In genomic region chr3:126931884-126932506, GRCm38 (mm10) we compare ENCODE assay signal across 8 mouse cellular contexts.
DNase-seq lines count a peak whose midpoint lies in the region; ATAC-seq and TF ChIP-seq lines count a peak whose summit lies in the region.

No protein-coding gene starts in this region.

- no peak for DNase-seq in frontal cortex, postnatal 36 days (ENCODE audit: low spot score in 2 of 2)
- peak; percentile 68 for DNase-seq in lung, embryonic 14.5 days
- DNase-seq in lung, postnatal 25 days (ENCODE audit: low spot score): no peak
- peak; percentile 51 for DNase-seq in embryo, embryonic 10.5 days (ENCODE audit: low spot score)
- DNase-seq in naive thymus-derived CD4-positive, alpha-beta T cell, adult 2 months (ENCODE audit: low read depth): peak; percentile 6
- DNase-seq in adrenal gland, adult 8-10 months: no peak
- DNase-seq in frontal cortex, postnatal 14 days (ENCODE audit: low spot score in 2 of 2): no peak

- no peak overlapping the region for H3K4me3 ChIP-seq in lung, embryonic 14.5 days (ENCODE audit: low read depth, low read length)

- H3K4me2 ChIP-seq in lung, embryonic 14.5 days: no peak overlapping the region

- peak; percentile 66 for TF ChIP-seq CTCF in lung, embryonic 14.5 days (IDR thresholded peaks at IDR 0.05; ENCODE audit: low read depth)

- ATAC-seq in frontal cortex, adult (ENCODE audit: low TSS enrichment): peak; percentile 71; the same call in 1 of the 2 replicates
- ATAC-seq in lung, embryonic 14.5 days (ENCODE audit: insufficient read depth): no peak

- H3K27ac ChIP-seq in lung, embryonic 14.5 days (ENCODE audit: low read depth): no peak overlapping the region

- no peaks in the 10 kb centered on the region for H3K27me3 ChIP-seq in lung, embryonic 14.5 days (ENCODE audit: insufficient read depth, low read length)

- H3K4me1 ChIP-seq in lung, embryonic 14.5 days (ENCODE audit: insufficient read depth): no peaks in the 10 kb centered on the region

- 64% methylated on average over 4 of the region's 4 CpGs for WGBS in lung, embryonic 14.5 days

- peaks cover 4% of the 10 kb centered on the region; the same call in 1 of the 2 replicates for H3K36me3 ChIP-seq in lung, embryonic 14.5 days (ENCODE audit: insufficient read depth)

- H3K9me3 ChIP-seq in lung, embryonic 14.5 days (ENCODE audit: low read depth, low read length): no peaks in the 10 kb centered on the region

- no peak overlapping the region for H3K9ac ChIP-seq in lung, embryonic 14.5 days

Comparison
In these comparisons a context has a peak if more than half of its experiments do, and no peak if none do; other contexts are left out.
1. DNase-seq: peak in lung, embryonic 14.5 days (single experiment), embryo, embryonic 10.5 days (single experiment) and naive thymus-derived CD4-positive, alpha-beta T cell, adult 2 months (single experiment); none in frontal cortex, postnatal 36 days (0 of 2), lung, postnatal 25 days (single experiment), adrenal gland, adult 8-10 months (single experiment) and frontal cortex, postnatal 14 days (0 of 2).